Mouse (Mus musculus) cerebellum, postnatal 10 days (tissue): Measurements from ENCODE around the gene Hoxc12.

Experiments
- DNase-seq, 2 experiments: peaks; one replicate each; pipeline ENCODE4 v3.0.0; 2021; ENCODE audit warnings: mixed read lengths in 2 of 2

Gene Hoxc12

GRCm38 (mm10) chr15:102939256-102940155, 2.9 kb downstream of the Hoxc12 start:
- no peak for DNase-seq

- DNase-seq: peak in 1 of 2 experiments; percentile 17
These were observed 6.3 kb downstream of the Hoxc12 start for GRCm38 (mm10) chr15:102942739-102943467.

GRCm38 (mm10) chr15:102943468-102943813, 6.9 kb downstream of the Hoxc12 start:
- DNase-seq: no peak

GRCm38 (mm10) chr15:102945185-102946077, 8.9 kb downstream of the Hoxc12 start:
- no peak for DNase-seq

GRCm38 (mm10) chr15:102947276-102947675, 10.7 kb downstream of the Hoxc12 start:
- DNase-seq: no peak

GRCm38 (mm10) chr15:102948842-102949241, 12.3 kb downstream of the Hoxc12 start:
- DNase-seq: peak in 1 of 2 experiments; percentile 64

GRCm38 (mm10) chr15:102949696-102950095, 13.1 kb downstream of the Hoxc12 start:
- no peak for DNase-seq

GRCm38 (mm10) chr15:102950877-102951276, 14.3 kb downstream of the Hoxc12 start:
- no peak for DNase-seq

- no peak for DNase-seq
These were observed 17.0 kb downstream of the Hoxc12 start for GRCm38 (mm10) chr15:102953561-102953960.

- no peak for DNase-seq
These were observed 17.8 kb downstream of the Hoxc12 start, which contains the start of gene Hoxc11 for GRCm38 (mm10) chr15:102954192-102955006. Hoxc11 (plus strand) TSS chr15:102954427.

- DNase-seq: no peak
These were observed 18.4 kb downstream of the Hoxc12 start for GRCm38 (mm10) chr15:102955007-102955382.

- DNase-seq: no peak
These were observed 19.5 kb downstream of the Hoxc12 start for GRCm38 (mm10) chr15:102955833-102956640.

- no peak for DNase-seq
These were observed 20.3 kb downstream of the Hoxc12 start for GRCm38 (mm10) chr15:102956906-102957305.

- no peak for DNase-seq
These were observed 23.2 kb downstream of the Hoxc12 start for GRCm38 (mm10) chr15:102959663-102960191.

- DNase-seq: no peak
These were observed 25.2 kb downstream of the Hoxc12 start for GRCm38 (mm10) chr15:102961728-102962127.

GRCm38 (mm10) chr15:102962492-102962891, 25.9 kb downstream of the Hoxc12 start:
- DNase-seq: no peak

- no peak for DNase-seq
These were observed 26.7 kb downstream of the Hoxc12 start for GRCm38 (mm10) chr15:102963259-102963658.

GRCm38 (mm10) chr15:102963671-102964640, 27.4 kb downstream of the Hoxc12 start:
- no peak for DNase-seq
